Comparison of ENCODE assay signal across 9 mouse cellular contexts in genomic region chr6:149188925-149189257, GRCm38 (mm10). TPM values are rescaled to one million over a fixed set of nuclear protein-coding genes. Genes with fewer than 3 reads are reported as not detected.
DNase-seq lines count a peak whose midpoint lies in the region; ATAC-seq and TF ChIP-seq lines count a peak whose summit lies in the region.
"Had no signal": no experiment of that assay in that cellular context is flagged by ENCODE, and none has a peak within 500 bp of the region (broad histone marks: within the 10 kb centered on the region; RNA-seq: fewer than 3 reads in every experiment).

No protein-coding gene starts in this region.

- 27% methylated on average over 8 of the region's 8 CpGs for WGBS in kidney, adult 2 months
- WGBS in hindbrain, embryonic 13.5 days: 38% methylated on average over 8 of the region's 8 CpGs
- whole genome bisulfite sequencing in midbrain, embryonic 11.5 days: 38% methylated on average over 8 of the region's 8 CpGs

- peaks cover 3% of the 10 kb centered on the region for H3K36me3 ChIP-seq in kidney, adult 2 months (ENCODE audit: control insufficient read depth, insufficient read depth, low read length)
- H3K36me3 ChIP-seq in hindbrain, embryonic 13.5 days: peaks cover 4% of the 10 kb centered on the region; the same call in 1 of the 2 replicates
- no peaks in the 10 kb centered on the region; the same call in 1 of the 2 replicates for H3K36me3 ChIP-seq in midbrain, embryonic 11.5 days (ENCODE audit: control insufficient read depth, insufficient read depth, low read length)

- H3K9me3 ChIP-seq in hindbrain, embryonic 13.5 days: no peaks in the 10 kb centered on the region
- no peaks in the 10 kb centered on the region for H3K9me3 ChIP-seq in midbrain, embryonic 11.5 days (ENCODE audit: control insufficient read depth, low read length)

- H3K9ac ChIP-seq in hindbrain, embryonic 13.5 days: peak overlapping the region; percentile 94
- peak overlapping the region; percentile 50; the same call in 1 of the 2 replicates for H3K9ac ChIP-seq in midbrain, embryonic 11.5 days (ENCODE audit: low read length)

- H3K4me3 ChIP-seq in kidney, adult 2 months (ENCODE audit: insufficient read depth, low read depth, low read length): peak overlapping the region; percentile 52
- peak overlapping the region; percentile 78 for H3K4me3 ChIP-seq in hindbrain, embryonic 13.5 days
- H3K4me3 ChIP-seq in midbrain, embryonic 11.5 days (ENCODE audit: low read depth, low read length): peak overlapping the region; percentile 69

- H3K4me1 ChIP-seq in kidney, adult 2 months (ENCODE audit: control insufficient read depth, insufficient read depth, low read length): peaks cover 13% of the 10 kb centered on the region
- peaks cover 23% of the 10 kb centered on the region for H3K4me1 ChIP-seq in hindbrain, embryonic 13.5 days (replicated peaks)
- H3K4me1 ChIP-seq in midbrain, embryonic 11.5 days (ENCODE audit: control insufficient read depth, insufficient read depth, low read length): peaks cover 5% of the 10 kb centered on the region; the same call in 1 of the 2 replicates

- intact Hi-C loops in left cerebral cortex, postnatal 4 days (cut with DNase I): no loop called here

- no peaks in the 10 kb centered on the region for H3K27me3 ChIP-seq in kidney, adult 2 months (replicated peaks; ENCODE audit: control insufficient read depth, insufficient read depth, low read length)
- H3K27me3 ChIP-seq in hindbrain, embryonic 13.5 days: no peaks in the 10 kb centered on the region
- H3K27me3 ChIP-seq in midbrain, embryonic 11.5 days (ENCODE audit: control insufficient read depth, insufficient read depth, low read length): no peaks in the 10 kb centered on the region
- H3K27me3 ChIP-seq: Patski had no signal

- no peak for TF ChIP-seq CTCF in kidney, adult 2 months (conservative IDR thresholded peaks at IDR 0.05; ENCODE audit: insufficient read depth, insufficient read length, low read depth, low read length)

- no peak for TF ChIP-seq POLR2A in kidney, adult 2 months (IDR thresholded peaks at IDR 0.05; ENCODE audit: low read depth, low read length)

- peak overlapping the region; percentile 78 for H3K27ac ChIP-seq in kidney, adult 2 months (ENCODE audit: insufficient read depth, low read depth, low read length)
- H3K27ac ChIP-seq in hindbrain, embryonic 13.5 days: peak overlapping the region; percentile 97
- H3K27ac ChIP-seq in midbrain, embryonic 11.5 days (ENCODE audit: low read depth, low read length): no peak overlapping the region

- H3K4me2 ChIP-seq in hindbrain, embryonic 13.5 days: peak overlapping the region; percentile 62
- H3K4me2 ChIP-seq in midbrain, embryonic 11.5 days: peak overlapping the region; percentile 61

- ATAC-seq in activated CD4-positive, CD25-positive, alpha-beta regulatory T cell, adult 4 months: peak; percentile 9
- peak; percentile 89 for ATAC-seq in hindbrain, embryonic 13.5 days (ENCODE audit: low FRiP score)
- no peak; the same call in 1 of the 2 replicates for ATAC-seq in midbrain, embryonic 11.5 days (ENCODE audit: low FRiP score)

- no peak for DNase-seq in kidney, adult 2 months
- no peak for DNase-seq in kidney, adult 18-20 months
- DNase-seq in midbrain, embryonic 11.5 days (ENCODE audit: low spot score, missing footprints): no peak
- no peak for DNase-seq in cerebellum, adult 11-12 months
- DNase-seq in left cerebral cortex, postnatal 4 days: no peak
- no peak for DNase-seq in layer of hippocampus, adult 8-10 months (ENCODE audit: low spot score in 2 of 2)

RNA-seq across cellular contexts. Expression of gene Amn1, which starts 0.4 kb away (rescaled TPM):
- polyA plus RNA-seq in kidney, adult 2 months (2012; rRNA removed): 7.2 and 9.8 TPM in 2 replicates
- 10 to 100 TPM; 17.2 to 31.1 TPM for polyA plus RNA-seq in activated CD4-positive, CD25-positive, alpha-beta regulatory T cell, adult 4 months (2017; shearing (Covaris generic))
- 110 and 122 TPM in 2 replicates for polyA plus RNA-seq in hindbrain, embryonic 13.5 days (2015; fragmentation: Nextera tagmentation; extraction: Ambion mirVana)
- polyA plus RNA-seq in midbrain, embryonic 11.5 days (2014; fragmentation: Nextera tagmentation; extraction: Ambion mirVana): 61.8 and 66.5 TPM in 2 replicates
- total RNA-seq in left cerebral cortex, postnatal 4 days (2021): 10 to 100 TPM; 49.2 to 51.6 TPM
- total RNA-seq in layer of hippocampus, adult 8-10 months (2022): 10 to 100 TPM; 27.3 to 39.2 (median 32.6) TPM

RNA-seq across cellular contexts. Expression of gene Etfbkmt, which starts 49.2 kb away (rescaled TPM):
- 12.5 and 16.1 TPM in 2 replicates for polyA plus RNA-seq in kidney, adult 2 months (2012; rRNA removed)
- polyA plus RNA-seq in activated CD4-positive, CD25-positive, alpha-beta regulatory T cell, adult 4 months (2017; shearing (Covaris generic)): 10 to 100 TPM; 75.2 to 93.2 TPM
- polyA plus RNA-seq in hindbrain, embryonic 13.5 days (2015; fragmentation: Nextera tagmentation; extraction: Ambion mirVana): 7.1 and 7.4 TPM in 2 replicates
- polyA plus RNA-seq in midbrain, embryonic 11.5 days (2014; fragmentation: Nextera tagmentation; extraction: Ambion mirVana): 8.0 and 8.6 TPM in 2 replicates
- total RNA-seq in left cerebral cortex, postnatal 4 days (2021): 1 to 10 TPM; 3.7 to 4.3 TPM
- 1 to 10 TPM; 3.3 to 6.3 (median 4.0) TPM for total RNA-seq in layer of hippocampus, adult 8-10 months (2022)

RNA-seq across cellular contexts. Expression of gene Gm10203, which starts 58.9 kb away (rescaled TPM):
- not detected in 2 replicates for polyA plus RNA-seq in kidney, adult 2 months (2012; rRNA removed)
- polyA plus RNA-seq in activated CD4-positive, CD25-positive, alpha-beta regulatory T cell, adult 4 months (2017; shearing (Covaris generic)): not detected
- not detected in 2 replicates for polyA plus RNA-seq in hindbrain, embryonic 13.5 days (2015; fragmentation: Nextera tagmentation; extraction: Ambion mirVana)
- not detected in 2 replicates for polyA plus RNA-seq in midbrain, embryonic 11.5 days (2014; fragmentation: Nextera tagmentation; extraction: Ambion mirVana)
- not detected for total RNA-seq in left cerebral cortex, postnatal 4 days (2021)
- total RNA-seq in layer of hippocampus, adult 8-10 months (2022): not detected
- polyA plus RNA-seq: Patski had no signal
